Mouse (Mus musculus): Measurements from ENCODE around the gene Bmp6.
A peak's percentile ranks its signal among the peaks of the same experiment; 100 is the strongest.

The Bmp6 gene

GRCm38 (mm10) chr13:38511979-38512378, 167.1 kb downstream of the Bmp6 start:
- no peak for DNase-seq (ENCODE audit: low spot score)

GRCm38 (mm10) chr13:38513921-38514320, 169.0 kb downstream of the Bmp6 start:
- no peak for DNase-seq (ENCODE audit: low spot score)

GRCm38 (mm10) chr13:38515431-38515830, 170.5 kb downstream of the Bmp6 start:
- DNase-seq (ENCODE audit: low spot score), result no peak

GRCm38 (mm10) chr13:38515845-38516244, 170.9 kb downstream of the Bmp6 start:
- DNase-seq (ENCODE audit: low spot score), result no peak

GRCm38 (mm10) chr13:38516582-38516981, 171.7 kb downstream of the Bmp6 start:
- DNase-seq (ENCODE audit: low spot score), result no peak

- DNase-seq (ENCODE audit: low spot score), result no peak
Observed at GRCm38 (mm10) chr13:38520299-38520698, 175.4 kb downstream of the Bmp6 start.

GRCm38 (mm10) chr13:38522056-38522654, 177.2 kb downstream of the Bmp6 start:
- DNase-seq (ENCODE audit: low spot score), result no peak

GRCm38 (mm10) chr13:38523231-38523630, 178.3 kb downstream of the Bmp6 start:
- no peak for DNase-seq (ENCODE audit: low spot score)

- DNase-seq (ENCODE audit: low spot score), result no peak
Observed at GRCm38 (mm10) chr13:38525261-38525660, 180.4 kb downstream of the Bmp6 start.

GRCm38 (mm10) chr13:38526116-38526515, 181.2 kb downstream of the Bmp6 start:
- no peak for DNase-seq (ENCODE audit: low spot score)

GRCm38 (mm10) chr13:38527041-38527796, 182.3 kb downstream of the Bmp6 start:
- peak; percentile 11 for DNase-seq (ENCODE audit: low spot score)

- peak; percentile 75 for DNase-seq (ENCODE audit: low spot score)
Observed at GRCm38 (mm10) chr13:38527797-38528650, 183.1 kb downstream of the Bmp6 start.

GRCm38 (mm10) chr13:38528687-38529294, 183.9 kb downstream of the Bmp6 start, which contains the start of gene Txndc5:
Gene Txndc5 (minus strand): TSS chr13:38528824.
- peak; percentile 20 for DNase-seq (ENCODE audit: low spot score)

GRCm38 (mm10) chr13:38529576-38529975, 184.7 kb downstream of the Bmp6 start:
- DNase-seq (ENCODE audit: low spot score), result no peak

- no peak for DNase-seq (ENCODE audit: low spot score)
Observed at GRCm38 (mm10) chr13:38531498-38531897, 186.6 kb downstream of the Bmp6 start.

- DNase-seq (ENCODE audit: low spot score), result no peak
Observed at GRCm38 (mm10) chr13:38533461-38533860, 188.6 kb downstream of the Bmp6 start.

GRCm38 (mm10) chr13:38534016-38534415, 189.1 kb downstream of the Bmp6 start:
- DNase-seq (ENCODE audit: low spot score), result no peak

GRCm38 (mm10) chr13:38534731-38535130, 189.8 kb downstream of the Bmp6 start:
- DNase-seq (ENCODE audit: low spot score), result no peak

- no peak for DNase-seq (ENCODE audit: low spot score)
Observed at GRCm38 (mm10) chr13:38537521-38537920, 192.6 kb downstream of the Bmp6 start.

GRCm38 (mm10) chr13:38539192-38539900, 194.4 kb downstream of the Bmp6 start:
- no peak for DNase-seq (ENCODE audit: low spot score)

GRCm38 (mm10) chr13:38543455-38544125, 198.7 kb downstream of the Bmp6 start:
- DNase-seq (ENCODE audit: low spot score), result no peak
